Mouse (Mus musculus) frontal cortex, postnatal 36 days (tissue): Measurements from ENCODE around the gene Cldn34b2.
"Not testable (repeated sequence)": the region's sequence is repeated elsewhere in the genome, so short reads cannot be mapped to it uniquely, and the experiment has no call there.

Experiments
- DNase-seq, 2 experiments: peaks; one replicate each; pipeline ENCODE4 v3.0.0; 2022; ENCODE audit warnings: low spot score in 2 of 2

Gene Cldn34b2

DNA sequence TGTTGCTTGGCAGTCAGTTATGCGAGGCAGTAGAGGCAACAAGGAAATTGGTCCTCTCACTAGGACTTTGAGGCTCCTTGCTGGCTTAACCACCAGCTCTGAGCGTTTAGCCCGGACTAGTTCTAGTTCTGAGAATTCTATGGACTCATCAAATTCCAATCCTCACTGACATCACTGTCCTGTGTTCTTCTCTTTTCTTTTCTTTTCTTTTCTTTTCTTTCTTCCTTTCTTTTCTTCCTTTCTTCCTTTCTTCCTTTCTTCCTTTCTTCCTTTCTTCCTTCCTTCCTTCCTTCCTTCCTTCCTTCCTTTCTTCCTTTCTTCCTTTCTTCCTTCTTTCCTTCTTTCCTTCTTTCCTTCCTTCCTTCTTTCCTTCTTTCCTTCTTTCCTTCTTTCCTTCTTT lies at the start of gene Cldn34b2:
Gene Cldn34b2 (minus strand): TSS at position 101 of the 400 bp plus-strand sequence.
- DNase-seq, result not testable (repeated sequence)

DNA sequence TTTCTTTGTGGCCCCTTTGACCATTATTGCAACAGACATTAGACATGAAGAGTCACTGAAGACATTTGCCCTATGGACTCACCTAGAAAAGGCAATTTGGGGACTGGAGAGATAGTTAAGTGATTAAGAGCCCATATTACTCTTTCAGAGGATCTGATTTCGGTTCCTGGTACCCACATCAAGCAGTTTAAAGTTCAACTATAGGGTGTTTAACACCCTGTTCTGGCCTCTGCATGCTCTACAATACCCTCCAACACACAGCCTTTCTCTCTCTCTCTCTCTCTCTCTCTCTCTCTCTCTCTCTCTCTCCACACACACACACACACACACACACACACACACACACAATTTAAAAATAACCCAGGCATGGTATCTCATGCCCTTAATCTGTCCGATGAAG lies 49.4 kb upstream of the Cldn34b2 start:
- DNase-seq, result no peak

DNA sequence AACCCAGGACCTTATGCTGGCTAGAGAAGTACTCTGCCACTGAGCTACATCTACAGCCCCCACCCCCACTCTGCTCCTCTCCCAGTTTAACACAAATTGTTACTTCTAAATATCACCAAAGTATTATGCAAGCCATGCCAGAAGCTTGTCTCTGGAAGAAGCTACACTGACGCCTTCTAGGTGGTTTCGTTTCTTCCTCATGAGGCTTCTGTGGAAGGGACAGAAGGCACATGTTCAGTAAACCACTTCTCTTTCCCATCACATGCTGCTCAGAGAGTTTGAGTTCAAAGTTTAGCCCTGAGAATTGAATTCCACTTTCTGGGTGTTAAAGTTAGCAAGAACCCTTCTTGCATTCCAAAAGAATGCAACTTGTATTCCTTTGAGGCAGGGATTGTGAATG lies 49.0 kb upstream of the Cldn34b2 start:
- no peak for DNase-seq

DNA sequence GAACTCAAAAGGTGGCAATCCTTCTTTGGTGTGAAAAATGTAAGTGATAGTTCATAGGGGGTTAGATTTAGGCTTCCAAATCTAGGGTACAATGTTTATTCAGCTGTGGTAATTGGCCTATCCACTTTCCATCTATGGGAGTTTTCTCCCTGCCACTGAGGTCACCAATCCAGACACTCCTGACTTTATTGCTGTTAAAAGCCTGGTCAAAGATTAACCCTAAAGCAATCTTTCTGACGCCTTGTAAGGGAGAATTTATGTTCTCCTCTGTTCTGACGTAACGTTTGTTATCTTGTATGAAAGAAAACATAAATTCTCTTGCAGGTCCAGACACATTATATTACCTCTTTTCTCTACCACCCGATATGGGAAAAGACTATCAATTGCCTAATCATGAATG lies 47.4 kb upstream of the Cldn34b2 start:
- no peak for DNase-seq

DNA sequence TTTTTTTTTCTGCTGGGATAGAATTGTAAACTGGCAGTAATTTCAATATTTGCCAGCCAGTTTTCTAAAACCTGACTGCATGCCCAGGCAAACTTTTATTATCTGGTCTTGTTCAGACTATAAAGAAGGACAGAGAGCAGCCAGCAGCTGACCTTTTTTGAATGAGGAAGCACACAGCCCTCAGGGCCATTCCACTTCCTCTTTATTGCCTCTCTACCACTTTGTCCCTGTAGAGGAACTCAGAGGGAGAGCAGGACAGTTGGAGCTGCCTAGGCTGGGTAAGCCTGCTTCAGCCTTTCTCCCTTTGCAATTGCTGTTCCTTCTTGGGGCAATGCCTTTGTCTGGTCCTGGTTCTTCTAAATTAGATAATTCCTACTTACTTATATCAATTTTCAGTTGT lies 44.1 kb upstream of the Cldn34b2 start:
- DNase-seq, result no peak

DNA sequence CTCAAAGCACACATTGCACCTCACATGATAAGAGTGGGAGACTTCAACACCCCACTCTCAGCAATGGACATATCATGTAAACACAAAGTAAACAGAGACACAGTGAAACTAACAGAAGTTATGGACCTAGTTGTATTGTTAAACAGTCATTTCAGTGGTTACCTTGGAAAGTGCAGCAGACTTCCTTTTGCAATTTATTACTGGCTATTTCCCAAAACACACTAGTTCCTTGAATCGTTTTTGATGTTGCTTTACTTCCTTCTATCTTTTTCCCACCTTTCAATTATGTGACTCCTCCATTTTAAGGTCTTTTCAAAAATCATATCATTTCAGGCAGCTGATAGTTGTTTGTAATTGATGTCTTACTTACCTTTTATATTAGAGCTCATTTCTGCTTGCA lies 43.5 kb upstream of the Cldn34b2 start:
- DNase-seq, result no peak

DNA sequence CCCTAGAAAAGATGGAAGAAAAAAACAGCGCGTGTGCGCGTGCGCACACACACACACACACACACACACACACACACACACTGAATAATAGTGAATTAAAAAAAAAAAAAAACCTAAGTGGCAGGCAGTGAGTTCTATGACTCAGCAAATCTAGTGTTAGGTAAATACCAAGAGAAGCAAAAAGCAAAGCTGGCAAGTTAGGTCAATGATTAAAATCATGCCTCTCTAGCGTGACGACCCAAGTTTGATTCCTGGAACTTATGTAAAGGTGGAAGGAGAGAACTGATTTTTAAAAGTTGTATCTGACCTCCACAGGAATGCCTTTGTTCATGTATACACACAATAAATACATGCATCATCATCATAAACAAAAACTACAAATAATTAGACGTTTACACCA lies 41.7 kb upstream of the Cldn34b2 start:
- DNase-seq, result no peak

DNA sequence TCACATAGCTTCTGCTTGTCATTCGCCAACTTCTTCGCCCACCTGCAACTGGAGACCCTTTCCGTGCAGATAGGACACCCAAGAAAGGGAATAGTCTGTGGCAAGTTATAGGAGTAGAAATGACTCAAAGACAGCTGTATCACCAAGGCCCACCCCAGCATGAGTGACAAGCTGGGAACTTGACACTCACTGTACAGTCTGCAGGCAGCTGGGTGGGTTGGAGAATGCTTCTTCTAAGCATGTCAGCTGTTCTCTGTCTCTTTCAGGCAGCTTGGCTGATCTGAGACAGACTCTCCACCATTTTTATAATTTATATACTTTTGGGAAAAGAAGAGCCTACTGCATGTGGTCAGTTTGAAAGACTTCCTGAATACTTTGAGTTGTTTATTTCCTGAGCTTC lies 39.5 kb upstream of the Cldn34b2 start:
- DNase-seq, result no peak

DNA sequence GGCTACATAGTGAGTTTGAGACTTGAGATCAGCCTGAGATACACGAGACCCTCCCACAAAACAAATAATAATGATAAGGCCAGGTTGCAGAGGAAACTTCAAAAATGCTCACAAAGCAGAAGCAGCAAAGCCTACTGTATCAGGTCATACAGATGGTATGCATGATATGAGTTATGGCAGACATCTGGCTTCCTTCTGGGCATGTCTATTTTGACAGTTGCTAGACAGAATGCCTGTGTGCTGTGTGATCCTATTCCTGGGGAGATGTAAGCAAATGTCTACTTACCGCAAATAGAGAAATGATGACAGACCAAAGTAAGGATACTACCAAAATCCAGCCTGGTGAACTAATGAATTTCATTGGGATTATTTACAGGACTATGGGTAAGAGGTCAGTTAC lies 38.1 kb upstream of the Cldn34b2 start:
- DNase-seq, result no peak

DNA sequence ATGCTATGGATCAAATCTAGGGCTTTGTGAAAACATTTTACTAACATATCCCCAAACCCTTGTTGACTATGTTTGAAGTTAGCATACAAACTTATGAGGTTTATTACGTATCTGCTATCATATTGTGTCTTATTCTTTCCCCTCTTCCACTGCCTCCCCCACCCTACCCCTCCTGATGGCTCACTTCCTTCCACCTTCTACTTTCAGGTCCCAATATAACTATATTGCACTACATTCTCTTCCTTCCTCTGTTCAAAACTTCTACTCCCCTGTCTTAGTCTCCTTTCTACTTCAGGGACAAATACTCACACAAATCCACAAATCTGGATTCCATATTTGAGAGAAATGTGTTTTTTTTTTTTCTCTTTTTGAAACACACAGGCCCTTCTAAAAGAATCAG lies 35.3 kb upstream of the Cldn34b2 start:
- DNase-seq, result no peak

DNA sequence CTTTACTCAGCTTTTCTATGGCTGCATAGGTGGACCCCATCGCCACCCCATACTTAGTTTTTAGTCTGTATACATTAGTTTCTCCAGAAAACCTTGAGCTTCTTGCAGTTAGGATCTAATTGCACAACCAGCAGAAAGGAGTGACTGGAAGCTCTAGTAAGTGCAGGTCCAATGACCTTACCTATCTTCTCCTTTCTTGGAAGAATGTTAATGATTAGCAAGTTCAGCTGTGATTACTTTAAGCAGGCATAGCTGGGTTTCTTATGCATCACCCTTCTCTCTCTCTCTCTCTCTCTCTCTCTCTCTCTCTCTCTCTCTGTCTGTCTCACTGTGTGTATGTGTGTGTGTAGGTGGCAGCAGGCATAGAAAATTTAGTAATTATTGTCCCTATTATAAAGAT lies 23.7 kb upstream of the Cldn34b2 start:
- DNase-seq, result no peak

DNA sequence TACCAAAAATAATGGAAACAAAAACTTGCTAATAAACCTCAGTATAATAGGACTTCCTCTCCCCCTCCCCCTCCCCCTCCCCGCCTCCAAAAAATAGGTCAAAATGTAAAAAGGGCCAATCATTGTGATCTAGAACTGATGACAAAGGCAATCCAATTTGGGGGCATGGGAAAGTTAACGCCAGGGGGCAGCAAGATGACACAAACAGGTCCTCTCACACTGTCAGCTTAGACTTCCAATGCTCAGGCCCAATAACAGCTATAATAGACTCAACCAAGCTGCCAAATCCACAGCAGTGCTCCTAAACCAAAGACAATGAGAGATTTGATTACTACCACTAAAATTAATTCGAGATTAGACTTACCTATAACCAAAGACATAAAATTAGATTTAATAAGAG lies 16.5 kb upstream of the Cldn34b2 start:
- DNase-seq, result peak; percentile 7 to 32

DNA sequence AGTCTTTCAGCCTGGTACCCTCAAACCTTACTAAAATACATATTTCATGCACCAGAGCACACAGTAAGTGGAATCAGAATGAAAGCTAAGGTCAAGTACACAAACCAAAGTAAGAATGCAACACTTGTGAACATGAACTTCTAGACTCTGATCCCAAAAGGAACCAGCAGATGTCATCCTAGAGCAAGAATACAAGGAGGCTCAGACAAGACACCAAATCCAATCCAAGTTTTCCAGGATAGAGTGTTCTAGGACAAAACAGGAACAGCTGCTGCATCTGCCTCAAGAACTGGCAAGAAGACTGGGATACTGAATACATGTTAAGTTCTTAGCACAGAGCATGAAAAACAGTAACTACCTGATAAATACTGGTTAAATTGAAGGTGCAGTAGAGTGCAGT lies 30.2 kb downstream of the Cldn34b2 start:
- DNase-seq, result peak; percentile 0 to 30

DNA sequence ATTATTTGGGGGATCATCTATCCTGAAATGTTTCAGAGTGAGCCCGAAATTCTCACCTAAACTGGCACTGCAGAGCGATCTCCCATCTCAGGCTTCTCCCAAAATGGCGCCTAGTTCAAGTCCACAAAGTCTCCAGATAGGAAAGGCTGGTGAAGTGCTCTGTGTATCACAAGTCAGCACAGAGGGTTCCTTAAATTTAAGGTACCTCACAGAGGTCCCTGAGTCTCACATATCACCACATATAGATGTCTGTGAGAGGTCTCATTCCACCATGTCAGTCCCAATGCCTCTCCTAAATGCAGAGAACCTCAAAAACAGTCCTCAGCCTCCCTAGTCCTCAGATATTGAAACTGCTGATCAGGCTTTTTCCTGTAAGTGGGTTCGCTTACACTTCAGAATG lies 34.6 kb downstream of the Cldn34b2 start, which contains the start of gene Magea2:
Gene Magea2 (minus strand): TSS at position 101 of the 400 bp plus-strand sequence.
- DNase-seq, result not testable (repeated sequence)

DNA sequence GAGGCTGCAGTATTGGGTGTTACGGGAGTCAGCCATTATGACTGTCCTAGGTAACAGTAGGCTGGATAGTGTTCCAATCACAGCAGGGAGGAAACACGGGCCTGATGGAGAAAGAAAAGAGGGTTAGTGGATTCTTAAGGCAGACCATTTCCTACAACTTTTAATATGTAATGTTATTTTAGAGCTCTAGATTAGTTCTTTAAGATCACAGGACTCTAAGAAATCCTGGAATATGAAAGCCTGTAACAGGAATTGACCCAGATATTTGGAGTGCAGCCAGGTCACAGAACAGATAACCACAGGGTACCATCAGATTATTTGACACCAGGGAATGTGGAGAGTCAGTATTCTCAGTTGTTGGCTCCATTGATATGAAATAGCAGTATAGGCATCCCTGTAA lies 38.5 kb downstream of the Cldn34b2 start, which contains the start of gene Magea1:
Gene Magea1 (minus strand): TSS at position 101 of the 400 bp plus-strand sequence.
- not testable (repeated sequence) for DNase-seq
